Mouse (Mus musculus) kidney, adult 8-10 months (tissue): Measurements from ENCODE around the gene Qpctl.
A peak's percentile ranks its signal among the peaks of the same experiment; 100 is the strongest.

Experiments used
- DNase-seq, 2 experiments: peaks; one replicate each; pipeline ENCODE4 v3.0.0; 2022

The Qpctl gene

GRCm38 (mm10) chr7:19119631-19120429, 29.3 kb downstream of the Qpctl start, which contains the start of gene Fbxo46:
TSS of gene Fbxo46 (plus strand) at chr7:19119859.
- peak; percentile 96 to 98 for DNase-seq

- peak; percentile 19 to 36 for DNase-seq
These were observed 30.0 kb downstream of the Qpctl start for GRCm38 (mm10) chr7:19119083-19119482.

GRCm38 (mm10) chr7:19118028-19118771, 30.9 kb downstream of the Qpctl start, which contains the start of gene Gm4969:
TSS of gene Gm4969 (minus strand) at chr7:19118368.
- DNase-seq: peak; percentile 59 to 60

- no peak for DNase-seq
These were observed 39.5 kb downstream of the Qpctl start for GRCm38 (mm10) chr7:19109565-19109964.

- no peak for DNase-seq
These were observed 41.7 kb downstream of the Qpctl start for GRCm38 (mm10) chr7:19107436-19107835.

GRCm38 (mm10) chr7:19104486-19104885, 44.6 kb downstream of the Qpctl start:
- DNase-seq: no peak

- no peak for DNase-seq
These were observed 45.4 kb downstream of the Qpctl start for GRCm38 (mm10) chr7:19103741-19104140.

- DNase-seq: no peak
These were observed 48.8 kb downstream of the Qpctl start for GRCm38 (mm10) chr7:19100290-19100689.

GRCm38 (mm10) chr7:19098811-19099210, 50.3 kb downstream of the Qpctl start:
- DNase-seq: no peak

- no peak for DNase-seq
These were observed 51.2 kb downstream of the Qpctl start for GRCm38 (mm10) chr7:19097863-19098262.

GRCm38 (mm10) chr7:19097217-19097616, 51.9 kb downstream of the Qpctl start:
- no peak for DNase-seq

- no peak for DNase-seq
These were observed 52.6 kb downstream of the Qpctl start for GRCm38 (mm10) chr7:19096421-19096976.

- peak; percentile 50 to 56 for DNase-seq
These were observed 53.4 kb downstream of the Qpctl start for GRCm38 (mm10) chr7:19095751-19096110.

GRCm38 (mm10) chr7:19094826-19095750, 54.0 kb downstream of the Qpctl start:
- DNase-seq: peak in 1 of 2 experiments; percentile 52

- DNase-seq: peak in 1 of 2 experiments; percentile 32
These were observed 54.6 kb downstream of the Qpctl start, which contains the start of gene Six5 for GRCm38 (mm10) chr7:19094471-19094825. TSS of gene Six5 (plus strand) at chr7:19094594.

GRCm38 (mm10) chr7:19093537-19094385, 55.3 kb downstream of the Qpctl start:
- DNase-seq: peak; percentile 98

- DNase-seq: peak; percentile 85 to 90
These were observed 55.9 kb downstream of the Qpctl start for GRCm38 (mm10) chr7:19093174-19093521.

- peak; percentile 55 to 74 for DNase-seq
These were observed 56.5 kb downstream of the Qpctl start for GRCm38 (mm10) chr7:19092381-19093173.

GRCm38 (mm10) chr7:19091913-19092312, 57.2 kb downstream of the Qpctl start:
- no peak for DNase-seq
